Mouse (Mus musculus): Measurements from ENCODE around the gene Ctsh. TPM values are rescaled to one million over a fixed set of nuclear protein-coding genes. Genes with fewer than 3 reads are reported as not detected.
"Not testable (repeated sequence)": the region's sequence is repeated elsewhere in the genome, so short reads cannot be mapped to it uniquely, and the experiment has no call there.

Ctsh gene
- polyA plus RNA-seq, 1 experiment: 4.0 TPM

- no peaks in the 10 kb centered on the region for H3K27me3 ChIP-seq (ENCODE audit: control insufficient read depth, insufficient read depth, insufficient read length)
- no peak for TF ChIP-seq CEBPB (IDR thresholded peaks at IDR 0.05; ENCODE audit: low read depth)
- no peak for TF ChIP-seq MYOD1 (IDR thresholded peaks at IDR 0.05; ENCODE audit: control insufficient read depth, insufficient read length, low read depth)
- TF ChIP-seq MAX (IDR thresholded peaks at IDR 0.05): no peak
- TF ChIP-seq USF1 (IDR thresholded peaks at IDR 0.05; ENCODE audit: low read depth): no peak
- no peak for TF ChIP-seq MYOG (IDR thresholded peaks at IDR 0.05; ENCODE audit: control insufficient read depth, extremely low read depth, insufficient read length)
- TF ChIP-seq FOSL1 (IDR thresholded peaks at IDR 0.05; ENCODE audit: insufficient read depth, low read length, poor library complexity, severe bottlenecking): no peak
- TF ChIP-seq CTCF (IDR thresholded peaks at IDR 0.05; ENCODE audit: control insufficient read depth, insufficient read depth, insufficient read length): no peak
- no peaks in the 10 kb centered on the region for H3K36me3 ChIP-seq (ENCODE audit: control insufficient read depth, insufficient read depth)
- no peaks in the 10 kb centered on the region for H3K79me2 ChIP-seq (ENCODE audit: control insufficient read depth, insufficient read depth)
- H3K4me3 ChIP-seq (ENCODE audit: insufficient read depth, poor library complexity, severe bottlenecking): no peak overlapping the region
- H3ac ChIP-seq (ENCODE audit: control insufficient read depth, insufficient read length, low read depth): no peak overlapping the region
- no peaks in the 10 kb centered on the region for H3K79me3 ChIP-seq (ENCODE audit: low read depth)
Measured at GRCm38 (mm10) chr9:90056716-90057115, 2.8 kb downstream of the Ctsh start.

DNA sequence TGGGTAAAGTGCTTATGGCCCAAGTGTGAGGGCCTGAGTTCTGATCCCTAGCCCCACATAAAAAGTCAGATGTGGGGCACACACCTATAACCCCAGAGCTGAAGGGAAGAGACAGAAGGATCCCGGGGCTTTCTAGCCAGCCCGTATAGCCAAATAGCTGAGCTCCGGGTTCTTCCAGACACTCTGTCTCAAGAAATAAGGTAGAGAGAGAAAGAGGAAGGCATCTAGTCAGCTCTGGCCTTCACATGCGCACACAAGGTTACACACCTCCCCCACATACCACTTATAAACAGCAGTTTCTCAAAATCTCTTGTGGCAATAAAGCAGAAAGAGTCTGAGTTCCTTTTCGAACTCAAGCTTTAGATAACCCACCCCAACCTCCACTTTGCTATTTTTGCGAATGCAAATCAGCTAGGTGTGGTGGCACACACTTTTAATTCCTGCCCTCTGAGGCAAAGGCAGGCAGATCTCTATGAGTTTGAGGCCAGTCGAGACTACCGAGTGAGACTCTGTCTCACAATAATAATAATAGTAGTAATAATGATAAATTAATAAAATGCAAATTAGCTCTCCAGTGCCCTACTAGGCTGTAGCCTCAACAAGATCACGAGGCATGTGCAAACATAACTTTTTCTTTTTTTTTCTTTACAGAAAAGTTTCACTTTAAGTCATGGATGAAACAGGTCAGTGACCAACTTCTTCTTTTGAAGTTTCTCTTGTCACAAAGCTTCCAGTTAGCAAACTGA is 6.0 kb downstream of the Ctsh start:
- Histone ChIP-seq H3K4me3 (ENCODE audit: insufficient read depth, poor library complexity, severe bottlenecking) (no peak overlapping the region), H3K79me2 (ENCODE audit: control insufficient read depth, insufficient read depth) (no peaks in the 10 kb centered on the region), H3ac (ENCODE audit: control insufficient read depth, insufficient read length, low read depth) (no peak overlapping the region), H3K27me3 (ENCODE audit: control insufficient read depth, insufficient read depth, insufficient read length) (no peaks in the 10 kb centered on the region), H3K79me3 (ENCODE audit: low read depth) (no peaks in the 10 kb centered on the region), H3K36me3 (ENCODE audit: control insufficient read depth, insufficient read depth) (no peaks in the 10 kb centered on the region)
- no peak for TF ChIP-seq MYOG (IDR thresholded peaks at IDR 0.05; ENCODE audit: control insufficient read depth, extremely low read depth, insufficient read length)
- no peak for TF ChIP-seq CTCF (IDR thresholded peaks at IDR 0.05; ENCODE audit: control insufficient read depth, insufficient read depth, insufficient read length)
- TF ChIP-seq USF1 (IDR thresholded peaks at IDR 0.05; ENCODE audit: low read depth): no peak
- TF ChIP-seq CEBPB (IDR thresholded peaks at IDR 0.05; ENCODE audit: low read depth): no peak
- no peak for TF ChIP-seq FOSL1 (IDR thresholded peaks at IDR 0.05; ENCODE audit: insufficient read depth, low read length, poor library complexity, severe bottlenecking)
- TF ChIP-seq MYOD1 (IDR thresholded peaks at IDR 0.05; ENCODE audit: control insufficient read depth, insufficient read length, low read depth): no peak
- TF ChIP-seq MAX (IDR thresholded peaks at IDR 0.05): no peak

GRCm38 (mm10) chr9:90060574-90060875 is 6.6 kb downstream of the Ctsh start:
- no peak for TF ChIP-seq FOSL1 (IDR thresholded peaks at IDR 0.05; ENCODE audit: insufficient read depth, low read length, poor library complexity, severe bottlenecking)
- TF ChIP-seq CTCF (IDR thresholded peaks at IDR 0.05; ENCODE audit: control insufficient read depth, insufficient read depth, insufficient read length): no peak
- TF ChIP-seq MAX (IDR thresholded peaks at IDR 0.05): no peak
- no peak for TF ChIP-seq USF1 (IDR thresholded peaks at IDR 0.05; ENCODE audit: low read depth)
- no peak overlapping the region for H3K4me3 ChIP-seq (ENCODE audit: insufficient read depth, poor library complexity, severe bottlenecking)
- no peak overlapping the region for H3ac ChIP-seq (ENCODE audit: control insufficient read depth, insufficient read length, low read depth)
- H3K79me3 ChIP-seq (ENCODE audit: low read depth): no peaks in the 10 kb centered on the region
- no peaks in the 10 kb centered on the region for H3K27me3 ChIP-seq (ENCODE audit: control insufficient read depth, insufficient read depth, insufficient read length)
- no peaks in the 10 kb centered on the region for H3K36me3 ChIP-seq (ENCODE audit: control insufficient read depth, insufficient read depth)
- no peaks in the 10 kb centered on the region for H3K79me2 ChIP-seq (ENCODE audit: control insufficient read depth, insufficient read depth)

DNA sequence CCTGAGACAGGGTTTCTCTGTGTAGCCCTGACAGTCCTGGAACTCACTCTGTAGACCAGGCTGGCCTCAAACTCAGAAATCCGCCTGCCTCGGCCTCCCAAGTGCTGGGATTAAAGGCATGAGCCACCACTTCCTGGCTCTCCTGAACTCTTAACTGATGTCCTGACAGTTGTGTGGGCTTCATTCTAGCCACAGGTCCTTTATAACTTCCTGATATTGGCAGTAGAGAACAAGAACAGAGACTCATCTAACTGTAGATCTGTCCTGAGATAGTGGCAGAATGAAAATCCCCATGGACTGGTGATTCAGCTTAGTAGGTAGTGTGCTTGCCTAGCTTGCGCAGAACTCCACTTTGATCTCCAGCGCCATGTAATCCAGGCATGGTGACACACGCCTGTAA is 7.0 kb downstream of the Ctsh start:
- H3K36me3 ChIP-seq (ENCODE audit: control insufficient read depth, insufficient read depth); H3K27me3 ChIP-seq (ENCODE audit: control insufficient read depth, insufficient read depth, insufficient read length); H3K79me3 ChIP-seq (ENCODE audit: low read depth); H3K79me2 ChIP-seq (ENCODE audit: control insufficient read depth, insufficient read depth); H3K4me3 ChIP-seq (ENCODE audit: insufficient read depth, poor library complexity, severe bottlenecking); H3ac ChIP-seq (ENCODE audit: control insufficient read depth, insufficient read length, low read depth): not testable (repeated sequence)

DNA sequence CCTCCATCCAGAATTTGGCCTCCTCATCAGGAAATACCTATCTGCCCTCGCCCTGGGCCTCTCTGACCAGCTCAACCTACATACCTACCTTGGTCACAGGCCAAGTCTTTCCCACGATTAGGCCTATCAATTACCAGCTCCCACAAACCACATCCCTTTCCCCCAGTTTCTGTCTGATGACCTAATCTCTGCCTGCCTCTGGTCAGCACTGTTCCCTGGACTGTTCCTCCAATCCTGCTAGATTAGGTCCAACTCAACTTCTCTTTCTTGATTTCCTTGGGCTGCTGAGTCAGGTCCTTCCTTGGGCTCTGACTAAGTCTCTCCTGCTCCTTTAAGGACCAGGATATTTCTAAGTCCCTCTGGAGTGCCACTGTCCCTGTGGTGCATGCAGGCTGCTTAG is 13.4 kb downstream of the Ctsh start:
- Histone ChIP-seq H3K79me2 (ENCODE audit: control insufficient read depth, insufficient read depth) (no peaks in the 10 kb centered on the region), H3ac (ENCODE audit: control insufficient read depth, insufficient read length, low read depth) (no peak overlapping the region), H3K27me3 (ENCODE audit: control insufficient read depth, insufficient read depth, insufficient read length) (no peaks in the 10 kb centered on the region), H3K4me3 (ENCODE audit: insufficient read depth, poor library complexity, severe bottlenecking) (no peak overlapping the region), H3K36me3 (ENCODE audit: control insufficient read depth, insufficient read depth) (no peaks in the 10 kb centered on the region), H3K79me3 (ENCODE audit: low read depth) (no peaks in the 10 kb centered on the region)
- TF ChIP-seq CTCF (IDR thresholded peaks at IDR 0.05; ENCODE audit: control insufficient read depth, insufficient read depth, insufficient read length) (no peak), MYOD1 (IDR thresholded peaks at IDR 0.05; ENCODE audit: control insufficient read depth, insufficient read length, low read depth) (no peak), MYOG (IDR thresholded peaks at IDR 0.05; ENCODE audit: control insufficient read depth, extremely low read depth, insufficient read length) (no peak), CEBPB (IDR thresholded peaks at IDR 0.05; ENCODE audit: low read depth) (no peak), MAX (IDR thresholded peaks at IDR 0.05) (no peak), USF1 (IDR thresholded peaks at IDR 0.05; ENCODE audit: low read depth) (no peak), FOSL1 (IDR thresholded peaks at IDR 0.05; ENCODE audit: insufficient read depth, low read length, poor library complexity, severe bottlenecking) (no peak)

GRCm38 (mm10) chr9:90068786-90069185 is 14.8 kb downstream of the Ctsh start:
- Histone ChIP-seq H3K79me2 (ENCODE audit: control insufficient read depth, insufficient read depth) (no peaks in the 10 kb centered on the region), H3K4me3 (ENCODE audit: insufficient read depth, poor library complexity, severe bottlenecking) (no peak overlapping the region), H3K36me3 (ENCODE audit: control insufficient read depth, insufficient read depth) (no peaks in the 10 kb centered on the region), H3ac (ENCODE audit: control insufficient read depth, insufficient read length, low read depth) (no peak overlapping the region), H3K27me3 (ENCODE audit: control insufficient read depth, insufficient read depth, insufficient read length) (no peaks in the 10 kb centered on the region), H3K79me3 (ENCODE audit: low read depth) (no peaks in the 10 kb centered on the region)
- no peak for TF ChIP-seq MAX (IDR thresholded peaks at IDR 0.05)
- no peak for TF ChIP-seq CTCF (IDR thresholded peaks at IDR 0.05; ENCODE audit: control insufficient read depth, insufficient read depth, insufficient read length)
- no peak for TF ChIP-seq MYOD1 (IDR thresholded peaks at IDR 0.05; ENCODE audit: control insufficient read depth, insufficient read length, low read depth)
- no peak for TF ChIP-seq USF1 (IDR thresholded peaks at IDR 0.05; ENCODE audit: low read depth)
- no peak for TF ChIP-seq FOSL1 (IDR thresholded peaks at IDR 0.05; ENCODE audit: insufficient read depth, low read length, poor library complexity, severe bottlenecking)
- no peak for TF ChIP-seq MYOG (IDR thresholded peaks at IDR 0.05; ENCODE audit: control insufficient read depth, extremely low read depth, insufficient read length)
- TF ChIP-seq CEBPB (IDR thresholded peaks at IDR 0.05; ENCODE audit: low read depth): no peak
